Mouse (Mus musculus): ENCODE data around the gene Nfx1.

DNA sequence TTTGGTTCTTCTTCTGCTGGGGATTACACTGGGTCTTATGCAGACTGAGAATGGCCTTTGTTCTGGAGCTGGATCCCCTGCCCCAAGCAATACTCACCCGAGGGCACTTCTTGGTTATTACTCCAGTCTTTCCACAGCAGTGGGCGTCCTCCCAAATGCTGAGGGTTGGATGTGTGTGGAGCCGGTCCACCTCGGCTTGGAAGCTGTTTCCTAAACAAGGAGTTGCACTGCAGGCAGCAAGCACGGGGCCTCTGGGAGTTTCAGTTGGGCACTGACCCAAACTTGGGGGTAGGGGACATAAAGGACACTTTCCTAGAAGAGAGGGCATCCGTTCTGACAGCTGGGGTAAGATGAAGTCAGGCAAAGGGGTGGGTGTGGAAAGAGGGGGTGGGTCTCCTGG lies 103.8 kb downstream of the Nfx1 start:
- no peak for TF ChIP-seq EP300 (IDR thresholded peaks at IDR 0.05; ENCODE audit: insufficient read depth, low read depth, low read length)
- TF ChIP-seq POLR2A (IDR thresholded peaks at IDR 0.05; ENCODE audit: insufficient read depth, low read length), result no peak

Measured in ES-Bruce4 (cell line).